Mouse (Mus musculus): Measurements from ENCODE around the gene Mrpl1. TPM values are rescaled to one million over a fixed set of nuclear protein-coding genes. Genes with fewer than 3 reads are reported as not detected.

The Mrpl1 gene
- 10 to 100 TPM; 21.1 to 22.2 TPM for total RNA-seq (2021)
- long read RNA-seq, experiment 1, transcript Mrpl1-201 (9 exons, 3,431 nt) = major isoform, 34 of 38 reads
- long read RNA-seq, experiment 1, partial matches to known transcripts = 0 of 38 reads
- long read RNA-seq, experiment 1, other reads (novel, unspliced or antisense) = 4 of 38 reads
- long read RNA-seq, experiment 2, transcript Mrpl1-201 (9 exons, 3,431 nt) = major isoform, 30 of 33 reads
- long read RNA-seq, experiment 2, partial matches to known transcripts = 1 of 33 reads
- long read RNA-seq, experiment 2, other reads (novel, unspliced or antisense) = 2 of 33 reads

DNA sequence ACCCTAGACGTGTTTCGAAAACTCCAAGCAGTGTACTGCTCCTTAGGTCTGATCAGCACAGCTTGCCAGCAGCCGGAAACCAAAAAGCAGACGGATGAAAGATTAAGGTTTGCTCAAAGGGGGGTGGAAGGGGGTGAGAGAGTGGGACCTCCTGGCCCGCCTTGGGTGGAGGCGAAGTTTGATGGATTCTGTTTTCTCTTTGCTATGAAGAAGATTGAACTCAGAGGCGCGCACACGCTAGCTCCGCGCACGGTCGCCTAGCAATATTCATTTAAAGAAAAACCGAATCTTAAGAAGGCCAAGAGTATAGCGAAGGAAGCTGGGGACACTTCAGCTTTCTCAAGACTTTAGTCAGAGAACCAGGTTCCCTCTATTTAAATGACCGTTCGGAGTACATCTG, at the start of gene Mrpl1:
Gene Mrpl1, plus strand, starts transcription at position 35 of the 400 bp plus-strand sequence.
- intact Hi-C loops (cut with DNase I; ENCODE audit: low total_unique reads) = loop anchor here (5.0 kb wide), 1 partner anchor 47 kb away; the partner anchor contains the start of gene Cnot6l
- peak; percentile 15 for DNase-seq

- DNase-seq = no peak
- intact Hi-C loops (cut with DNase I; ENCODE audit: low total_unique reads) = loop anchor here (5.0 kb wide), 1 partner anchor 47 kb away; the partner anchor contains the start of gene Mrpl1
Observed at GRCm38 (mm10) chr5:96160467-96161262, 48.6 kb upstream of the Mrpl1 start.

DNA sequence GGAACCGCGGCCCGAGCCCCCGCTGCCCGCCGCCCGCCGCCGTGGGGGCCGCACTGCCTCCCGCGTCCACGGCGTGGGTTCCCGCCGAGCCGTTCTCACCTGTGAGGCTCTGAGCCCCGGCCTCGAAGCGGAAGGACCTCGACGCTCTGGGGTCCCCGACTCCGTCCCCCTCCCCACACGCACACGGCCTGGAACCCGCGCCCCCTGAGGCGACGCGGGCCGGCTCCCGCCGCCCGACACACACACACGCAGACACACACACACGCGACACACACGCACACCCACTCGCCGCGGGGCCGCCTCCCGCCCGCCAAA, 48.1 kb upstream of the Mrpl1 start:
- intact Hi-C loops (cut with DNase I; ENCODE audit: low total_unique reads) = loop anchor here (5.0 kb wide), 1 partner anchor 46 kb away; the partner anchor contains the start of gene Mrpl1
- DNase-seq = no peak

GRCm38 (mm10) chr5:96161578-96162398, 47.5 kb upstream of the Mrpl1 start:
- peak; percentile 60 for DNase-seq

DNA sequence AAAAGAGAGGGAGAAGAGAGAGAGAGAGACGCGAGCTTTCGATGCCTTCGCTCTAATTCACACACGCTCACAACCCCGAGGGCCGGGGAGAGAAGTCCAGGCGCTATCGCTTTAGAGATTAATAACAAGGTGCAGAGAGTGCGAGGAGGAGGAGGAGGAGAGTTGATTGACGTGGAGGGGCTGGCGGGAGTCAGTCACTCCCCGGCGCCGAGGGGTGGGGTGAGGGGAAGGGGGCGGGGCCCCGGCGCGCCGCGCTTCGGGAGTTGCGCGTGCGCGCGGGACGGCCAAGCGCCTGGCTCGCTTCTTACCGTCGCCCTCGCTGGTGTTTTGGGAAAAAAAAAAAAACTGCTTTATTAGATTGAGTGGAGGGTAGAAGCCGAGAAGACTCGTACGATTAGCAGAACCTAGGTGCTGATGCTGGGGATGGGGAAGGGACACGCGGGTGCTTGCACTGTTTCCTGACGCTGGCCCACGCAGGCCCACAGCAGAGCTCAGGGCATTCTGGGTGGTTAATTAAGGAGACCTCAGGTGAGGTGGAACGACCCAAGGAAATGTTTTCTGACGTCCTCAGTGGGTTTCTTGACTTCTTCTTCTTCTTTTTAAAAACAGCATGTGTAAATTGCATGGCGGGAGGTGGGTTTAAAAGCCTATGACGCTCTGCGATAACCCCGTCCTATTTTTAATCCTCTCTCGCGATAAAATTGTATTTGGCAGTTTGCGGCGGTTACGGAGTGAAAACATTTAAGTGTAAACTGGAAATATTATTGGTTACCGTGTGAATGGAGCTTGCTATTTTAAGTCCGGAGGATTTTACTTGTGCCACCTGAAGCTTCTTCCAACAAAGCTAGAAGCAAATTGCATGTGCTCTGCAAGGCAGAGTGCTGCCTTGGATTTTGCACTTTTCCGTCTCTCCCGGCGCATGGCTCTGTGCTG, 46.6 kb upstream of the Mrpl1 start:
- DNase-seq = peak; percentile 87
- intact Hi-C loops (cut with DNase I; ENCODE audit: low total_unique reads) = loop anchor here (5.0 kb wide), 1 partner anchor 45 kb away; the partner anchor contains the start of gene Mrpl1

More at GRCm38 (mm10) chr5:96161578-96162398, 47.5 kb upstream of the Mrpl1 start:
- intact Hi-C loops (cut with DNase I; ENCODE audit: low total_unique reads) = loop anchor here (5.0 kb wide), 1 partner anchor 46 kb away; the partner anchor contains the start of gene Mrpl1

GRCm38 (mm10) chr5:96163396-96164020, 45.8 kb upstream of the Mrpl1 start:
- DNase-seq = no peak
- intact Hi-C loops (cut with DNase I; ENCODE audit: low total_unique reads) = loop anchor here (5.0 kb wide), 1 partner anchor 44 kb away; the partner anchor contains the start of gene Mrpl1

GRCm38 (mm10) chr5:96164021-96164411, 45.3 kb upstream of the Mrpl1 start, which contains the start of gene Cnot6l:
TSS of gene Cnot6l (minus strand) at chr5:96164171.
- DNase-seq = no peak
- intact Hi-C loops (cut with DNase I; ENCODE audit: low total_unique reads) = loop anchor here (5.0 kb wide), 1 partner anchor 43 kb away; the partner anchor contains the start of gene Mrpl1

DNA sequence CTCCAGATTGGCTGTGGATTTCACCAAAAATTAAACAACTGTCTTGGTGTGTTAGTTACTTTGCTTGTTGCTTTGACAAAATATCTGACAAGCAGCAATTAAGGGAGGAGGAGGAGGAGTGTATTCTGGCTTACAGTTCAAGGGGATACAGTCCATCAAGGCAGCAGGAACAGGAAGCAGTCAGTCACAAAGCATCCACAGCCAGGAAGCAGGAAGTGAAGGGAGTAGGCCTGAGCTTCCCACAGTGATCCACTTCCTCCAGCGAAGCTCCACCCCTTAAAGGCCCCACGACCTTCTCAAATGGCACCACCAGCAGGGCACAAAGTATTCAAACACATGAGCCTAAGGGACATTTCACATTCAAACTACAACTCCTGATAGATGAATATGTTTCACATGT, 42.5 kb upstream of the Mrpl1 start:
- intact Hi-C loops (cut with DNase I; ENCODE audit: low total_unique reads) = no loop called here
- no peak for DNase-seq

GRCm38 (mm10) chr5:96170443-96170842, 38.9 kb upstream of the Mrpl1 start:
- intact Hi-C loops (cut with DNase I; ENCODE audit: low total_unique reads) = no loop called here

GRCm38 (mm10) chr5:96171765-96172164, 37.5 kb upstream of the Mrpl1 start:
- intact Hi-C loops (cut with DNase I; ENCODE audit: low total_unique reads) = no loop called here

More at GRCm38 (mm10) chr5:96170443-96170842, 38.9 kb upstream of the Mrpl1 start:
- DNase-seq = no peak

GRCm38 (mm10) chr5:96176121-96176520, 33.2 kb upstream of the Mrpl1 start:
- DNase-seq = no peak
- intact Hi-C loops (cut with DNase I; ENCODE audit: low total_unique reads) = no loop called here

More at GRCm38 (mm10) chr5:96171765-96172164, 37.5 kb upstream of the Mrpl1 start:
- no peak for DNase-seq

DNA sequence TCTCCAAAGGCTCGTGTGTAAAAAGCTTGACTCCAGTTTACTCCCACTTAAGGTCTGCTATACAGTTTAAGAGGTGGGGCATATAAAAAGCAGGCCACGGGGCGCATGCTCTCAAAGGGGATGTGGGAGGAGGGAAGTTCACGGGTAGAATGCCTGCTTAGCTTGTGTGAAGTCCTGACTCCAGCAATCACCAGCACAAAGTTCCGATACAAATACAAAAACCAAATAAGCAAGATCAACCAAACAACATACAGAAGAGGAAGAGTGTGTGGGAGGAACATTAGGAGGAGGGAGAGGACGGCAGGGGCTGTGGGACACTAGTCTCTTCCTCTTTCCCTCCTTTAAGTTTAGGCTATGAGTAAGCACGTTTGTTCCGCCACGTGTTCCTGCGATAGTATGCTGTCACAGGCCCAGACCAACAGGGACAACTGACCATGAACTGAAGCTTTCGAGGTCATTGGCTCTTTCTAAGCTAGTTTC, 32.4 kb upstream of the Mrpl1 start:
- no peak for DNase-seq
- intact Hi-C loops (cut with DNase I; ENCODE audit: low total_unique reads) = no loop called here

- DNase-seq = no peak
- intact Hi-C loops (cut with DNase I; ENCODE audit: low total_unique reads) = no loop called here
Observed at GRCm38 (mm10) chr5:96183211-96183610, 26.1 kb upstream of the Mrpl1 start.

- intact Hi-C loops (cut with DNase I; ENCODE audit: low total_unique reads) = no loop called here
- no peak for DNase-seq
Observed at GRCm38 (mm10) chr5:96183987-96184386, 25.3 kb upstream of the Mrpl1 start.

DNA sequence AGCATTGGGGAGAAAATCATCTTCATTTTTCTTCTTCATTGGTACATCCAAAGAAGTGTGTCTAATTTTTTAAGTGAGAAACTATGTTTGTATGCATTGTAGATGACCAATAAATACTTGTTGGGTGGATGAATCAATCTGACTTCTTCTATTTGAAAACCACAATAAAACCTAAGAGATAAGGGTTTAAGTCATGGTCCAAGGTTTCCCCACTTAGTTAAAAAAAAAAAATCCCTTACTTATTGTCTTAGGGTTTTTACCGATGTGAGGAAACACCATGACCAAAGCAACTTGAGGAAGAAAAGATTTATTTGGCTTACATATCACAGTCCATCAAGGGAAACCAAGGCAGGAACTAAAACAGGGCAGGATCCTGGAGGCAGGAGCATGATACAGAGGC, 19.5 kb upstream of the Mrpl1 start:
- DNase-seq = no peak
- intact Hi-C loops (cut with DNase I; ENCODE audit: low total_unique reads) = no loop called here

DNA sequence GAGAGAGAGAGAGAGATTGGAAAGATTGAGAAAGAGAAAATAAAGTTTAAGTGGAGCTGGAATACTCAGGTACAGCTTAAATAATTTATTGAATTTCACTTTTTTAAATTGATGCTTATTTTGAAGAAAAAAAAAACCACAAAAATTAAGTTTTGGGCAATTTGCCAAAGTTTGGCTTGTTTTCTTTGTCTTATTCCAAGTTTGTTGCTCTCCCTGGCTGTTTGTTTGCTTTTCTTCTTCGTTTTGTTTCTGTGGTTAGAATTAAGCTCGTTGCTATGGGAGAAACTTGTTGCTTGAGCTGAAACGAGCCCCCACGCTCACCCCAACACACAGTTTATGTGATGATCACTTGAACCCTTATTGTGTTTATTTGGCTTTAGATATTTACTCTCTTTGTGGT, 18.0 kb upstream of the Mrpl1 start:
- DNase-seq = no peak
- intact Hi-C loops (cut with DNase I; ENCODE audit: low total_unique reads) = no loop called here

DNA sequence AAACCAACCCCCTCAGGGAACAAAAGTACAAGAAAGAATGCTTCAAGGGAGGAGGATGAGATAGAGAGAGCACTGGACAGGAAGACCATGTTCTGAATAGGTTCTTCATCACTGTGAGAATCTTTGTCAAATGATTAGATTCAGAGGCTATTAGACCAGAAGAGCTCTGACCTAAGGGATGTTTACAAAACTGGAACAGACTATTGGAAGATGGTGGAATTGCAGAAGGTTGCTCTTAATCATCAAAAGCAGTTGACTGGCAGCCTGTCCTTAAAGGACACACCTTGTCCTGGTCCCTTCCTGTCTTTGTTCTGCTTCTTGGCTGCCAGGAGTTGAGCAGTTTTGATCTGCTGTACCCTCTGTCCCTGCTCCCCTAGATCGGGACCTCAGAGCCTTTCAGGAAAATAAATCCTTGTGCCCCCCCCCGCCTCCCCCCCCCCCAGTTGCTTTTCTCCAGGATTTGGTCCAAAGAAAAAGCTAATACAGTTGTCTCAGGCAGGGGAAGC, 12.7 kb upstream of the Mrpl1 start:
- intact Hi-C loops (cut with DNase I; ENCODE audit: low total_unique reads) = no loop called here
- DNase-seq = no peak

GRCm38 (mm10) chr5:96198271-96198670, 11.0 kb upstream of the Mrpl1 start:
- intact Hi-C loops (cut with DNase I; ENCODE audit: low total_unique reads) = no loop called here

More at GRCm38 (mm10) chr5:96198271-96198670, 11.0 kb upstream of the Mrpl1 start:
- no peak for DNase-seq

Measured in gastrocnemius, postnatal 14 days (tissue).